Mouse (Mus musculus) MEL (cell line): ENCODE data around the gene Cfap46.

Experiments used
- BHLHE40 ChIP-seq: IDR thresholded peaks from 2 replicates; pipeline ENCODE4 v1.6.1; 2012; ENCODE audit warnings: low read depth, mild to moderate bottlenecking, inconsistent platforms, low read length, improper control_type of control experiment, borderline replicate concordance
- EP300 ChIP-seq, 2 experiments: IDR thresholded peaks; 2 replicates each; pipeline ENCODE4 v1.6.1; 2011; ENCODE audit warnings: improper control_type of control experiment in 2 of 2, low read length in 2 of 2, low read depth in 1 of 2, mild to moderate bottlenecking in 1 of 2
- MAX ChIP-seq: IDR thresholded peaks from 2 replicates; pipeline ENCODE4 v1.6.1; 2011; ENCODE audit warnings: low read length, improper control_type of control experiment
- POLR2A ChIP-seq, 2 experiments: IDR thresholded peaks; 2 replicates each; pipeline ENCODE4 v1.6.1; 2011 to 2012; ENCODE audit warnings: low read length in 2 of 2, mild to moderate bottlenecking in 2 of 2, control low read depth in 1 of 2, improper control_type of control experiment in 1 of 2, low read depth in 1 of 2, moderate library complexity in 1 of 2; ENCODE audit not compliant: control insufficient read depth in 1 of 2, insufficient read depth in 1 of 2, poor library complexity in 1 of 2
- SMC3 ChIP-seq: IDR thresholded peaks from 2 replicates; pipeline ENCODE4 v1.6.1; 2011; ENCODE audit warnings: low read depth, low read length, improper control_type of control experiment
- TBP ChIP-seq: IDR thresholded peaks from 2 replicates; pipeline ENCODE4 v1.8.0; 2011; ENCODE audit warnings: low read depth, low read length, improper control_type of control experiment
- USF1 ChIP-seq: IDR thresholded peaks from 2 replicates; pipeline ENCODE4 v1.6.1; 2014; ENCODE audit warnings: low read depth, mild to moderate bottlenecking, inconsistent platforms, low read length, improper control_type of control experiment, moderate library complexity
- ZC3H11A ChIP-seq: IDR thresholded peaks from 2 replicates; pipeline ENCODE4 v1.6.1; 2012; ENCODE audit warnings: low read depth, mild to moderate bottlenecking, inconsistent platforms, low read length, improper control_type of control experiment

GRCm38 (mm10) chr7:139648107-139648824 lies 35.4 kb downstream of the Cfap46 start:
- TF ChIP-seq TBP (no peak), SMC3 (peak; percentile 79), EP300 (IDR thresholded peaks at IDR 0.05; ENCODE audit: low read depth in 1 of 2, low read length in 2 of 2) (no peak), MAX (no peak), ZC3H11A (peak; percentile 55), BHLHE40 (no peak), USF1 (no peak), POLR2A (IDR thresholded peaks at IDR 0.05; ENCODE audit: control insufficient read depth in 1 of 2, insufficient read depth in 1 of 2, low read depth in 1 of 2, low read length in 2 of 2, poor library complexity in 1 of 2) (no peak)
